28 mouse cellular contexts compared by ENCODE assay signal in the genomic region with DNA sequence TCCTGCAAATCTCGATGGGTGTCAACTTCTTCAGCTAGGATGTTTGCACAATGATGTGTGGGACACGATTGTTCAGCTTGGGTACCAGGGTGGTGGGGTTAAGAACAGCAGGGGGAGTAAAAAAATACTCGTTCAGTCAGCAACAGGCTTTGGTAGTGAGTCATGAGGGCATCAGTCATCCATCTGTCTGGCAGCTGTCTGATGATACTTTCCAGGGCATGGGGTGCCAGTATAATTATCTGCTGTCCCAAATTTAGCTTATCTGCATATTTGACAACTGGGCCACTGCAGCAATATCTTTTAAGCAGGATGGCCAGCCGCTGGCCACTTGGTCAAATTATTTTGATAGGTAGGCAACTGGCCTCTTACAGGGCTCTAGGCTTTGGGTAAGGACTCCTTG. TPM values are rescaled to one million over a fixed set of nuclear protein-coding genes. Genes with fewer than 3 reads are reported as not detected.
"Had no signal": no experiment of that assay in that cellular context is flagged by ENCODE, and none has a peak within 500 bp of the region (broad histone marks: within the 10 kb centered on the region; RNA-seq: fewer than 3 reads in every experiment).

No protein-coding gene starts in this region.

- H3K9ac ChIP-seq: lung, embryonic 15.5 days; midbrain, embryonic 13.5 days; midbrain, embryonic 15.5 days; neural tube, embryonic 13.5 days; neural tube, embryonic 15.5 days had no signal

- H3K4me3 ChIP-seq: lung, embryonic 15.5 days; megakaryocyte, embryonic 14.5 days; midbrain, embryonic 13.5 days; midbrain, embryonic 15.5 days; neural tube, embryonic 13.5 days; neural tube, embryonic 15.5 days had no signal

- H3K36me3 ChIP-seq: lung, embryonic 15.5 days; midbrain, embryonic 13.5 days; midbrain, embryonic 15.5 days; neural tube, embryonic 13.5 days; neural tube, embryonic 15.5 days had no signal

- ATAC-seq: lung, postnatal 0 days; midbrain, embryonic 13.5 days; midbrain, embryonic 15.5 days had no signal

- H3K27me3 ChIP-seq: lung, embryonic 15.5 days; megakaryocyte, embryonic 14.5 days; midbrain, embryonic 13.5 days; midbrain, embryonic 15.5 days; neural tube, embryonic 13.5 days; neural tube, embryonic 15.5 days had no signal

- H3K9me3 ChIP-seq: midbrain, embryonic 15.5 days had no signal

- H3K4me2 ChIP-seq: lung, embryonic 15.5 days; midbrain, embryonic 11.5 days; midbrain, embryonic 13.5 days; midbrain, embryonic 15.5 days; neural tube, embryonic 13.5 days; neural tube, embryonic 15.5 days had no signal

- H3K4me1 ChIP-seq: lung, embryonic 15.5 days; megakaryocyte, embryonic 14.5 days; midbrain, embryonic 13.5 days; midbrain, embryonic 15.5 days; neural tube, embryonic 13.5 days; neural tube, embryonic 15.5 days had no signal

- DNase-seq: lung, adult 2 months; lung, postnatal 14 days; lung, postnatal 36 days; retina, postnatal 1 day; right cerebral cortex, adult 18-20 months; right cerebral cortex, postnatal 25 days; right cerebral cortex, postnatal 4 days; spleen, adult 18-20 months; thymus, adult 18-20 months; thymus, postnatal 14 days; thymus, postnatal 36 days had no signal

- H3K27ac ChIP-seq: lung, embryonic 15.5 days; macrophage; midbrain, embryonic 13.5 days; midbrain, embryonic 15.5 days; neural tube, embryonic 13.5 days; neural tube, embryonic 15.5 days had no signal

RNA-seq across cellular contexts. Expression of gene Vmn1r42, which starts 12.4 kb away (rescaled TPM):
- total RNA-seq: megakaryocyte progenitor cell, adult 5-6 weeks; midbrain, postnatal 0 days; monocyte, adult 5-6 weeks had no signal
- polyA plus RNA-seq: lung, adult 2 months; lung, embryonic 15.5 days; lung, postnatal 0 days; macrophage; midbrain, embryonic 11.5 days; midbrain, embryonic 13.5 days; midbrain, embryonic 15.5 days; midbrain, postnatal 0 days; neural tube, embryonic 11.5 days; neural tube, embryonic 13.5 days; neural tube, embryonic 15.5 days; small intestine, adult 2 months; stomach, embryonic 14.5 days; stomach, embryonic 16.5 days; thymus, postnatal 0 days had no signal

RNA-seq across cellular contexts. Expression of gene Vmn1r43, which starts 12.4 kb away (rescaled TPM):
- total RNA-seq: megakaryocyte progenitor cell, adult 5-6 weeks; midbrain, postnatal 0 days; monocyte, adult 5-6 weeks had no signal
- polyA plus RNA-seq: lung, adult 2 months; macrophage; midbrain, embryonic 11.5 days; midbrain, embryonic 13.5 days; midbrain, embryonic 15.5 days; midbrain, postnatal 0 days; neural tube, embryonic 11.5 days; neural tube, embryonic 13.5 days; neural tube, embryonic 15.5 days; small intestine, adult 2 months; stomach, embryonic 14.5 days; thymus, postnatal 0 days had no signal

RNA-seq across cellular contexts. Expression of gene Vmn1r44, which starts 19.7 kb away (rescaled TPM):
- total RNA-seq: megakaryocyte progenitor cell, adult 5-6 weeks; midbrain, postnatal 0 days; monocyte, adult 5-6 weeks had no signal
- polyA plus RNA-seq: lung, adult 2 months; lung, embryonic 15.5 days; lung, postnatal 0 days; macrophage; midbrain, embryonic 11.5 days; midbrain, embryonic 13.5 days; midbrain, embryonic 15.5 days; midbrain, postnatal 0 days; neural tube, embryonic 11.5 days; neural tube, embryonic 13.5 days; neural tube, embryonic 15.5 days; small intestine, adult 2 months; stomach, embryonic 14.5 days; stomach, embryonic 16.5 days; thymus, postnatal 0 days had no signal
